Mouse (Mus musculus) forebrain, embryonic 11.5 days (tissue): ENCODE measurements around the gene Ruvbl2. TPM values are rescaled to one million over a fixed set of nuclear protein-coding genes. Genes with fewer than 3 reads are reported as not detected.
"Not testable (repeated sequence)": the region's sequence is repeated elsewhere in the genome, so short reads cannot be mapped to it uniquely, and the experiment has no call there.

Experiments used
- ATAC-seq: fragments of 200-750 bp; cut with Nextera tagmentation; replicated peaks from 2 replicates; pipeline ENCODE4 v1.8.0; 2017; ENCODE audit warnings: moderate TSS enrichment; ENCODE audit not compliant: low FRiP score
- DNase-seq: peaks from one replicate; pipeline ENCODE4 v3.0.0-alpha.2; 2017; ENCODE audit warnings: low spot score
- H3K27ac ChIP-seq: fragments of 300-500 bp; sonication (generic); 2 replicates; pipeline ENCODE4 v1.5.1; 2014; ENCODE audit warnings: low read depth, low read length
- H3K27me3 ChIP-seq: fragments of 300-500 bp; sonication (generic); 2 replicates; pipeline ENCODE4 v1.6.1; 2014; ENCODE audit warnings: mild to moderate bottlenecking, low read length, mixed read lengths; ENCODE audit not compliant: control insufficient read depth, insufficient read depth
- H3K36me3 ChIP-seq: fragments of 300-500 bp; sonication (generic); 2 replicates; pipeline ENCODE4 v1.6.1; 2014; ENCODE audit warnings: mild to moderate bottlenecking, low read length, moderate library complexity, mixed read lengths; ENCODE audit not compliant: control insufficient read depth, insufficient read depth
- H3K4me1 ChIP-seq: fragments of 300-500 bp; sonication (generic); replicated peaks from 2 replicates; pipeline ENCODE4 v1.6.1; 2014; ENCODE audit warnings: low read length, mixed read lengths; ENCODE audit not compliant: control insufficient read depth, insufficient read depth
- H3K4me2 ChIP-seq: fragments of 300-500 bp; sonication (generic); 2 replicates; pipeline ENCODE4 v1.6.1; 2014; ENCODE audit warnings: low read depth, mild to moderate bottlenecking, low read length, moderate library complexity, mixed read lengths; ENCODE audit not compliant: severe bottlenecking
- H3K4me3 ChIP-seq: fragments of 300-500 bp; sonication (generic); 2 replicates; pipeline ENCODE4 v1.5.1; 2014; ENCODE audit warnings: low read depth, low read length
- H3K9ac ChIP-seq: fragments of 300-500 bp; sonication (generic); 2 replicates; pipeline ENCODE4 v1.6.1; 2014; ENCODE audit warnings: low read length
- H3K9me3 ChIP-seq: fragments of 300-500 bp; sonication (generic); 2 replicates; pipeline ENCODE4 v1.6.1; 2016; ENCODE audit warnings: low read length, mixed read lengths; ENCODE audit not compliant: control insufficient read depth
- WGBS: fragments of 180-500 bp; shearing (Covaris S2); extraction: QIAGEN DNeasy Blood & Tissue Kit; methylation state at CpG from one replicate; pipeline ENCODE4 v1.1.7; 2014; 5-methylcytosine and 5-hydroxymethylcytosine counted together
- polyA plus RNA-seq: library from polyadenylated mRNA; unstranded; fragments of >200 nt; fragmentation: Nextera tagmentation; extraction: Ambion mirVana; gene quantifications from 2 replicates; pipeline ENCODE4 v1.2.1, GENCODE M21; 2014

Gene Ruvbl2
- polyA plus RNA-seq: 175 and 183 TPM in 2 replicates

GRCm38 (mm10) chr7:45437521-45438276 is at the start of gene Ruvbl2:
Ruvbl2 (minus strand) TSS chr7:45438096.
- ATAC-seq (no peak), DNase-seq (no peak)
- Histone ChIP-seq H3K4me3 (no peak within 1 kb of the TSS), H3K36me3 (no peaks in the 10 kb centered on the region), H3K4me1 (peaks cover 16% of the 10 kb centered on the region), H3K27me3 (no peaks in the 10 kb centered on the region), H3K9me3 (no peaks in the 10 kb centered on the region), H3K4me2 (no peak within 1 kb of the TSS), H3K27ac (no peak within 1 kb of the TSS), H3K9ac (no peak within 1 kb of the TSS)
- WGBS: 15% methylated on average over 19 of the region's 19 CpGs

- no peak within 1 kb of the TSS for H3K9ac ChIP-seq
- DNase-seq (no peak), ATAC-seq (no peak)
- H3K9me3 ChIP-seq: no peaks in the 10 kb centered on the region
- H3K27ac ChIP-seq: no peak within 1 kb of the TSS
- H3K36me3 ChIP-seq: no peaks in the 10 kb centered on the region
- no peak within 1 kb of the TSS for H3K4me3 ChIP-seq
- no peaks in the 10 kb centered on the region; the same call in 1 of the 2 replicates for H3K27me3 ChIP-seq
- H3K4me1 ChIP-seq: peaks cover 11% of the 10 kb centered on the region
- 86% methylated on average over 12 of the region's 12 CpGs for WGBS
- no peak within 1 kb of the TSS; the same call in 1 of the 2 replicates for H3K4me2 ChIP-seq
Observed at GRCm38 (mm10) chr7:45486761-45487415, 49.0 kb upstream of the Ruvbl2 start, which contains the start of gene Gm45808. Gm45808 (minus strand) TSS chr7:45486811.

GRCm38 (mm10) chr7:45486158-45486557 is 48.3 kb upstream of the Ruvbl2 start:
- no peaks in the 10 kb centered on the region for H3K9me3 ChIP-seq
- H3K27me3 ChIP-seq: no peaks in the 10 kb centered on the region; the same call in 1 of the 2 replicates
- H3K36me3 ChIP-seq: no peaks in the 10 kb centered on the region
- no peak overlapping the region for H3K27ac ChIP-seq
- no peak overlapping the region for H3K9ac ChIP-seq
- H3K4me1 ChIP-seq: peaks cover 10% of the 10 kb centered on the region
- no peak overlapping the region for H3K4me2 ChIP-seq
- H3K4me3 ChIP-seq: no peak overlapping the region
- ATAC-seq: no peak
- 85% methylated on average over 7 of the region's 7 CpGs for WGBS
- no peak for DNase-seq

DNA sequence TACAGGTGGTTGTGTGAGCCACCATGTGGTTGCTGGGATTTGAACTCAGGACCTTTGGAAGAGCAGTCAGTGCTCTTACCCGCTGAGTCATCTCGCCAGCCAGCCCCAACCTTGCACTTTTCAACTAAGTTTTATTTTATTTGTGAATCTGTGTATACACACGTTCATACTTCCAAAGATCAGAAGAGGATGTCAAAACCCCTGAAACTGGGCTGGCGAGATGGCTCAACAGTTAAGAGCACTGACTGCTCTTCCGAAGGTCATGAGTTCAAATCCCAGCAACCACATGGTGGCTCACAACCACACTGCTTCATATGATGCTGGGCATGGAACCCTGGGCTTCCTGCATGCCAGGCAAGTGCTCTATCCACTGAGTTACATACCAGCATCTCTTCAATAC is 47.1 kb upstream of the Ruvbl2 start:
- not testable (repeated sequence) for H3K4me2 ChIP-seq, H3K27ac ChIP-seq, DNase-seq, ATAC-seq, H3K36me3 ChIP-seq, H3K4me1 ChIP-seq, H3K27me3 ChIP-seq, H3K4me3 ChIP-seq, H3K9ac ChIP-seq, H3K9me3 ChIP-seq
- 95% methylated on average over 5 of the region's 5 CpGs for WGBS

DNA sequence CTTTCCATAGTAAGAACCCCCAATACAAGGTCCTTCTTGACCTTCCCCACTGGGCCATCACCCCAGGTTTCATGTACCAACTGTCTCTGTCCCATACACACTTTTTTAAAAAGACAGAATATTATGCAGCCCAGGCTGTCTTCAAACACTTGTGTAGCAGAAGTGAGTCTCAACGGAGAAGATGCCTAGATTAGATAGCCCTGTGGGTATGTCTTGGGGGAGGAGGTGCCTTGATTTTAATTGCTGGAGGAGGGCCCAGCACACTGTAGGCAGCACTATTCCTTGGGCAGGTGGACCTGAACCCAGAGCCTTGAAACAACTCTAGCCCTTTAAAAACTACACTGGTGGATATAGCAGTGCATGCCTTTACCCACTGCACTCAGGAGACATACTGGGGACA is 44.3 kb upstream of the Ruvbl2 start:
- no peak overlapping the region for H3K27ac ChIP-seq
- WGBS: 93% methylated on average over 1 of the region's 1 CpGs
- H3K27me3 ChIP-seq: no peaks in the 10 kb centered on the region
- no peak overlapping the region for H3K4me3 ChIP-seq
- H3K4me2 ChIP-seq: no peak overlapping the region
- ATAC-seq (no peak), DNase-seq (no peak)
- no peaks in the 10 kb centered on the region for H3K9me3 ChIP-seq
- H3K4me1 ChIP-seq: no peaks in the 10 kb centered on the region
- H3K9ac ChIP-seq: no peak overlapping the region
- no peaks in the 10 kb centered on the region for H3K36me3 ChIP-seq

DNA sequence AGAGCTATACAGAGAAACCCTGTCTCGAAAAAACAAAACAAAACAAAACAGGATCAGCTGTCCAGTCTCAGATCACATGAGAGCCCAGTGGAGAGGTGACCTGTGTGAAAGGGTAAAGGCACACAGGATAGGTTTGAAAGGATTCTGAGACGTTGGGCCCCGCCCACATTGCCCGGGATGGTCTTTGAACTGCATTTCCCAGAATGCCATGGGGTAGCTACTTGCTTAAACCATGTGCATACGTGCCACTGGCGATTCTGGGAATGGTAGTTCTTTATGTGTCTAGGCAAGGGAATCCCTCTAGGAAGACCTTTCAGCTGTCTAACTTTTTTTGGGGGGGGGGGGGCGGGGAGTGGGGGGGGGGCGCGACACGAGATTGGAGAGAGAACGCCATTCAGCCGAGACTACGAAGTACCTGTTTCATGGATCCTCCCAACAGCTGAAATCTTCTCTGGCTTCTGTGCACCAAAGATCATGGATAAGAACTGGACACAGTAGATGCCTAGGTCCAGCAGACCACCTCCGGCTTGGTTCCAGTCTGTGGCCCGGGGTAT is 43.6 kb upstream of the Ruvbl2 start, which contains the start of gene Tulp2:
Tulp2 (plus strand) TSS at position 504 of the 554 bp plus-strand sequence.
- Histone ChIP-seq H3K4me1 (no peaks in the 10 kb centered on the region), H3K36me3 (no peaks in the 10 kb centered on the region), H3K4me2 (no peak within 1 kb of the TSS), H3K27ac (no peak within 1 kb of the TSS), H3K9ac (no peak within 1 kb of the TSS), H3K4me3 (no peak within 1 kb of the TSS), H3K27me3 (no peaks in the 10 kb centered on the region), H3K9me3 (no peaks in the 10 kb centered on the region)
- whole genome bisulfite sequencing: 53% methylated on average over 14 of the region's 15 CpGs
- ATAC-seq (peak; percentile 76), DNase-seq (peak; percentile 65)

GRCm38 (mm10) chr7:45480310-45480709 is 42.4 kb upstream of the Ruvbl2 start:
- H3K4me2 ChIP-seq, H3K36me3 ChIP-seq, H3K27me3 ChIP-seq, H3K4me1 ChIP-seq, ATAC-seq, H3K9me3 ChIP-seq, H3K4me3 ChIP-seq, H3K27ac ChIP-seq, H3K9ac ChIP-seq, DNase-seq: not testable (repeated sequence)
- WGBS: 79% methylated on average over 3 of the region's 4 CpGs

- no peak overlapping the region for H3K27ac ChIP-seq
- H3K4me2 ChIP-seq: no peak overlapping the region
- H3K9me3 ChIP-seq: no peaks in the 10 kb centered on the region
- no peaks in the 10 kb centered on the region for H3K27me3 ChIP-seq
- no peak for ATAC-seq
- no peak overlapping the region for H3K9ac ChIP-seq
- H3K4me1 ChIP-seq: no peaks in the 10 kb centered on the region
- no peak for DNase-seq
- H3K4me3 ChIP-seq: no peak overlapping the region
- no peaks in the 10 kb centered on the region for H3K36me3 ChIP-seq
- 93% methylated on average over 7 of the region's 7 CpGs for WGBS
Observed at GRCm38 (mm10) chr7:45478774-45479173, 40.9 kb upstream of the Ruvbl2 start.
